Mouse (Mus musculus): Measurements from ENCODE around the gene Bloc1s6.

Bloc1s6 gene

GRCm38 (mm10) chr2:122765071-122765793, 26.9 kb downstream of the Bloc1s6 start, which contains the start of gene Sqor:
Gene Sqor (plus strand): TSS chr2:122765237.
- peak; percentile 14 to 28 for DNase-seq

- no peak for DNase-seq
Measured at GRCm38 (mm10) chr2:122765794-122766145, 27.5 kb downstream of the Bloc1s6 start.

- no peak for DNase-seq
Measured at GRCm38 (mm10) chr2:122771002-122771401, 32.7 kb downstream of the Bloc1s6 start.

- no peak for DNase-seq
Measured at GRCm38 (mm10) chr2:122772899-122773298, 34.6 kb downstream of the Bloc1s6 start.

GRCm38 (mm10) chr2:122775491-122775890, 37.2 kb downstream of the Bloc1s6 start:
- no peak for DNase-seq

GRCm38 (mm10) chr2:122776823-122777222, 38.5 kb downstream of the Bloc1s6 start:
- no peak for DNase-seq

- DNase-seq, result no peak
Measured at GRCm38 (mm10) chr2:122779967-122780366, 41.7 kb downstream of the Bloc1s6 start.

- DNase-seq, result no peak
Measured at GRCm38 (mm10) chr2:122780447-122780846, 42.1 kb downstream of the Bloc1s6 start.

GRCm38 (mm10) chr2:122781590-122782356, 43.5 kb downstream of the Bloc1s6 start:
- no peak for DNase-seq

- no peak for DNase-seq
Measured at GRCm38 (mm10) chr2:122783730-122784129, 45.4 kb downstream of the Bloc1s6 start.

- DNase-seq, result no peak
Measured at GRCm38 (mm10) chr2:122784701-122785100, 46.4 kb downstream of the Bloc1s6 start.

GRCm38 (mm10) chr2:122786167-122786566, 47.9 kb downstream of the Bloc1s6 start:
- no peak for DNase-seq

- no peak for DNase-seq
Measured at GRCm38 (mm10) chr2:122789311-122789710, 51.0 kb downstream of the Bloc1s6 start.

- DNase-seq, result no peak
Measured at GRCm38 (mm10) chr2:122789730-122790129, 51.4 kb downstream of the Bloc1s6 start.
